Mouse (Mus musculus) yolk sac, embryonic 10.5 days (tissue): ENCODE data around the gene Xkrx.
"Not testable (repeated sequence)": the region's sequence is repeated elsewhere in the genome, so short reads cannot be mapped to it uniquely, and the experiment has no call there.

Source experiments
- DNase-seq: peaks from one replicate; pipeline ENCODE4 v3.0.0-alpha.2; 2017; ENCODE audit warnings: low spot score

Xkrx gene

GRCm38 (mm10) chrX:134162043-134162720, at the start of gene Xkrx:
TSS of gene Xkrx (minus strand) at chrX:134162076.
- no peak for DNase-seq

GRCm38 (mm10) chrX:134211151-134211642, 49.3 kb upstream of the Xkrx start:
- no peak for DNase-seq

GRCm38 (mm10) chrX:134208491-134208890, 46.6 kb upstream of the Xkrx start:
- no peak for DNase-seq

GRCm38 (mm10) chrX:134187201-134187600, 25.3 kb upstream of the Xkrx start, which contains the start of gene Arl13a:
TSS of gene Arl13a (plus strand) at chrX:134187501.
- DNase-seq, result not testable (repeated sequence)

GRCm38 (mm10) chrX:134174699-134175098, 12.8 kb upstream of the Xkrx start:
- no peak for DNase-seq

- no peak for DNase-seq
Observed at GRCm38 (mm10) chrX:134170584-134170983, 8.7 kb upstream of the Xkrx start.

- DNase-seq, result no peak
Observed at GRCm38 (mm10) chrX:134163484-134163883, 1.6 kb upstream of the Xkrx start.

- DNase-seq, result no peak
Observed at GRCm38 (mm10) chrX:134162826-134163225, 950 bp upstream of the Xkrx start.

GRCm38 (mm10) chrX:134160442-134160841, 1.4 kb downstream of the Xkrx start:
- no peak for DNase-seq

GRCm38 (mm10) chrX:134158151-134158550, 3.7 kb downstream of the Xkrx start:
- no peak for DNase-seq

- DNase-seq, result no peak
Observed at GRCm38 (mm10) chrX:134141986-134142385, 19.9 kb downstream of the Xkrx start.

GRCm38 (mm10) chrX:134141551-134141950, 20.3 kb downstream of the Xkrx start:
- DNase-seq, result no peak

- DNase-seq, result no peak
Observed at GRCm38 (mm10) chrX:134140024-134140423, 21.9 kb downstream of the Xkrx start.

- no peak for DNase-seq
Observed at GRCm38 (mm10) chrX:134133821-134134220, 28.1 kb downstream of the Xkrx start.

- DNase-seq, result no peak
Observed at GRCm38 (mm10) chrX:134132295-134132694, 29.6 kb downstream of the Xkrx start.

GRCm38 (mm10) chrX:134128549-134128948, 33.3 kb downstream of the Xkrx start:
- no peak for DNase-seq

GRCm38 (mm10) chrX:134116417-134116816, 45.5 kb downstream of the Xkrx start:
- DNase-seq, result no peak

GRCm38 (mm10) chrX:134111767-134112166, 50.1 kb downstream of the Xkrx start:
- no peak for DNase-seq

- no peak for DNase-seq
Observed at GRCm38 (mm10) chrX:134102641-134103040, 59.2 kb downstream of the Xkrx start.
